Mouse (Mus musculus): ENCODE data around the gene Gng7. TPM values are rescaled to one million over a fixed set of nuclear protein-coding genes. Genes with fewer than 3 reads are reported as not detected.

Gene Gng7
- total RNA-seq, 2 experiments from 2014 or later, result 0.26 TPM; not detected in 1

- no peak for ATAC-seq (ENCODE audit: poor library complexity, severe bottlenecking)
These were observed 83.5 kb downstream of the Gng7 start for GRCm38 (mm10) chr10:80931153-80931671.

GRCm38 (mm10) chr10:80930361-80931152 is 84.2 kb downstream of the Gng7 start:
- no peak for ATAC-seq (ENCODE audit: poor library complexity, severe bottlenecking)

GRCm38 (mm10) chr10:80929299-80930226 is 85.2 kb downstream of the Gng7 start, which contains the start of gene Gadd45b:
TSS of gene Gadd45b (plus strand) at chr10:80930073.
- peak; percentile 81 for ATAC-seq (ENCODE audit: poor library complexity, severe bottlenecking)

- ATAC-seq (ENCODE audit: poor library complexity, severe bottlenecking), result peak; percentile 58
These were observed 86.0 kb downstream of the Gng7 start for GRCm38 (mm10) chr10:80928586-80929298.

DNA sequence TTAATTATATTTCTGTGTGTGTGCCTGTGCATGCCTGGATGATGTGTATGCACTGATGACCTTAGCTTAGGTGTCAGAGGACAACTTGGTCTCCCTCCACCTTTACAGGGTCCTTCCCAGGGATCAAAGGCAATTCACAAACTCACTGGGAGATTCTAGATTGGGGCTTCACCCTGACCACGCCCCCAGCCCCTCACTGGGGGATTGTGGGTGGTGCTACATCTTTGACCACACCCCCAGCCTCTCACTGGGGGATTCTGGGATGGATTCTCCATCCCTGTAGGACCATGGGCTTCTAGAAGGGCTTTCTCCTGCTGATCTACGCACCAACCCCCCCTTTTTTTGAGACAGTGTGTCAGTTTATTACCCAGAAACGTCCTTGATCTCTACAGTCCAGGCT is 89.3 kb downstream of the Gng7 start:
- no peak for ATAC-seq (ENCODE audit: poor library complexity, severe bottlenecking)

GRCm38 (mm10) chr10:80921923-80922322 is 92.8 kb downstream of the Gng7 start:
- peak; percentile 72 for ATAC-seq (ENCODE audit: poor library complexity, severe bottlenecking)

GRCm38 (mm10) chr10:80917779-80918434 is 96.8 kb downstream of the Gng7 start, which contains the start of gene Lmnb2:
TSS of gene Lmnb2 (minus strand) at chr10:80918245.
- ATAC-seq (ENCODE audit: poor library complexity, severe bottlenecking), result peak; percentile 64

- 0 out of 2 replicates have a peak, but pooled peaks have one; percentile 9 for ATAC-seq (ENCODE audit: poor library complexity, severe bottlenecking)
These were observed 97.4 kb downstream of the Gng7 start for GRCm38 (mm10) chr10:80917336-80917778.

- no peak for ATAC-seq (ENCODE audit: poor library complexity, severe bottlenecking)
These were observed 99.0 kb downstream of the Gng7 start for GRCm38 (mm10) chr10:80915736-80916135.

DNA sequence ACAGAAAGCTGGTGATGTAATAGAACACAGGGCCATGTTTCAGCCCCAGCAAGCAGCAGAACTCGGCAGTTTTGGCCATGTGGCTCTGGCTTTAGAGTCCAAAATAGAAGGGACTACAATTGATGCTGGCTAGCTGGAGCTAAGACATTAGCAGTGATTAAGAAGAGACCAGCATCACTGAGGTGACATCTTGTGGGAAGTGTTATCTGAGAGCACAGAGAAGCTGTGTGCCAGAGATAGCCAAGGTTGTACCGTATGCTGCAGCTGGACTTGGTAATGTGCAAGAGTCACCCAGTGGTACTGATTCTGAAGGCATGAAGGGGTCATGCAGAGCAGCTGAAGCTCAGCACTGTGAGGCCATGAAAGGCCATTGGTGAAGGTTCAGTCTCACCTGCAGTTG is 99.5 kb downstream of the Gng7 start:
- ATAC-seq (ENCODE audit: poor library complexity, severe bottlenecking), result no peak

DNA sequence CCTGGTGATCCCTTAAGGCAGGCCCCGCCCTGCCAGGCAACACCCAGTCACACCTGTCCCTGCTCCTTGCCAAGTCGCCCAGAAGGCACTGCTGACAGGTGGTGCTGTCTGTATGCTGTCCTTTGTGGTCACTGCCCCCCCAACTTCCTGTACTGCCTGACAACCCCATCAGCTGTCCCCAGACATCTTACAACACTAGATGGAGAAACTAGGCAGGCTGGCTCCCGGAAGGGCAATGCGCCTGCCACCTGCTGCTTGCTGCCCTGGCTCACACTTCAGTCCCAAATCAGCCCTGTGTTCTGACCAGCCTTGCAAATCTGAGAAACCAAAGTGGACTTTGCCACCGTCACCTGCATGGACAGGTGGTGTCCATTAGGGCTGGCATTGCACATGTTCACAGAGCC is 100.5 kb downstream of the Gng7 start:
- ATAC-seq (ENCODE audit: poor library complexity, severe bottlenecking), result peak; percentile 83

DNA sequence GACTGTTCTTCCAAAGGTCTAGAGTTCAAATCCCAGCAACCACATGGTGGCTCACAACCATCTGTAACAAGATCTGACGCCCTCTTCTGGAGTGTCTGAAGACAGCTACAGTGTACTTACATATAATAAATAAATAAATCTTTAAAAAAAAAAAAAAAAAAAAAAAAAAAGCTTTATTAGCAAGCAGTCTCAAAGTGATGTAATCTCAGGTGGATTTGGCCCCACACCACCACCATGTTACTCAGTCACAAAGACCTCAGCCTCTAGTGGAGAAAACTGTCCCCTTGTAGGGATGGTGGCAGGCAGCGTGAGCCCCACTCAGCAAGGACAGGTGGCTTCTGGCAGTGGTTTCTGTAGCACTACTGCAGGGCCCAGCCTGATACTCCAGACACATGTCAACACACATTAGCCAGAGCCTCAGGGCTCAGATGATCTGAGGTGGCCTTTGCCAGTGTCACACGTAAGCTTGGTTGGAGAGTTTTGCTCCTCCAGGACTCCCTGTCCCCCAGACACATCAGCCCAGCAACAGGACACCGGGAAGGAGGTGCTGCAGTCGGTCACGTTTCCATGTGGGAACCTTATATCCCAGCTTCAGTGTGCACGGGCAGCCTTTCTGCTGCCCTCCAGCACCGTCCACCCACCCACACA is 101.3 kb downstream of the Gng7 start:
- ATAC-seq (ENCODE audit: poor library complexity, severe bottlenecking), result no peak

DNA sequence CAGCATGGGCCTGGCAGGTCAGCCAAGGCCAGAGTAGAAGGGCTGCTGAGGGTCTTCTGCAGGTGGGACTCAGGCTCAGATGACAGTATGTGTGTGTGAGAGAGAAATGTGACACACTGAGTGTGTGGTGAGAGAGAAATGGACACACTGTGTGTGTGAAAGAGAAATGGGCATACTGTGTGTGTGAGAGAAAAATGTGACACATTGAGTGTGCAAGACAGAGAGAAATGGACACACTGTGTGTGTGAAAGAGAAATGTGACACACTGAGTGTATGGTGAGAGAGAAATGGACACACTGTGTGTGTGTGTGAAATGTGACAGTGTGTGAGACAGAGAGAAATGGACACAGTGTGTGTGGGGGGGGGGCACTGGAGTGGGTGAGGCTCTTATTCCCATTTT is 102.9 kb downstream of the Gng7 start:
- no peak for ATAC-seq (ENCODE audit: poor library complexity, severe bottlenecking)

DNA sequence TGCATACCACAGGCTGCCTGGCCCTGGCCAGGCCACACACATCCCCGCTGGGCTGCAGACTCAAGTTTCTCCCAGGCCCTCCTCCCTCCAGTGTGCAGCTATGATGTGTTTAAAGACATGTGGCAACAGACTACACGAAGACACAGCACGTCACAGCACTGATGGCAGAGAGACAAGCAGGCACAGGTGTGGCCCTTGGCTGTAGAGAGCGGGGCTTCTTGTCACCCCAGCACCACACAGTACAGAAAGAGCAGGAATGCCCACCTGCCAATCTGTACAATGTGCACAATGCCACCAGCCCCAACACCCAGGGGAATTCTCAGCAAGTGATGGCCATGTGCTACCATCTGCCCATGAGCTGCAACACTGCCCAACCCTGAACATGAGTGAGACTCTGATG is 103.4 kb downstream of the Gng7 start:
- ATAC-seq (ENCODE audit: poor library complexity, severe bottlenecking), result no peak

- ATAC-seq (ENCODE audit: poor library complexity, severe bottlenecking), result no peak
These were observed 105.2 kb downstream of the Gng7 start for GRCm38 (mm10) chr10:80909375-80910162.

DNA sequence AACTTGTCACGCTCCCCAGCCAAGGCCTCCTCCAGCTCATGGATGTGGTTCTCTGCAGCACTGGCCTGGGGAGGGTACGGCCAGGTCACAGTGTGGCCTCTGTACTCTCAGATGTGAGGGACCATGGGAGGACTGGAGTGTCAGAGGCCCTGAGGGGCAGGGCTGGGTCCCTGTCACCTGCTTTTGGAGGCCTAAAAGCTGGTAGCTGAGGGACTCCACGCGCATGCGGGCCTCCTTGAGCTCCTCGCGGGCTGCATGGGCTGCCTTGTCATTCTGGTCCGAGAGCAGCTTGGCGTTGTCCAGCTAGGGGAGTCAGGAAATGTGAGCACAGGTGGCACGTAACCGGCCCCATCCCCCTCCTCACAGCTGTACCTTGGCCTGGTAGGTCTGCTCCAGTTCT is 110.0 kb downstream of the Gng7 start:
- ATAC-seq (ENCODE audit: poor library complexity, severe bottlenecking), result no peak

DNA sequence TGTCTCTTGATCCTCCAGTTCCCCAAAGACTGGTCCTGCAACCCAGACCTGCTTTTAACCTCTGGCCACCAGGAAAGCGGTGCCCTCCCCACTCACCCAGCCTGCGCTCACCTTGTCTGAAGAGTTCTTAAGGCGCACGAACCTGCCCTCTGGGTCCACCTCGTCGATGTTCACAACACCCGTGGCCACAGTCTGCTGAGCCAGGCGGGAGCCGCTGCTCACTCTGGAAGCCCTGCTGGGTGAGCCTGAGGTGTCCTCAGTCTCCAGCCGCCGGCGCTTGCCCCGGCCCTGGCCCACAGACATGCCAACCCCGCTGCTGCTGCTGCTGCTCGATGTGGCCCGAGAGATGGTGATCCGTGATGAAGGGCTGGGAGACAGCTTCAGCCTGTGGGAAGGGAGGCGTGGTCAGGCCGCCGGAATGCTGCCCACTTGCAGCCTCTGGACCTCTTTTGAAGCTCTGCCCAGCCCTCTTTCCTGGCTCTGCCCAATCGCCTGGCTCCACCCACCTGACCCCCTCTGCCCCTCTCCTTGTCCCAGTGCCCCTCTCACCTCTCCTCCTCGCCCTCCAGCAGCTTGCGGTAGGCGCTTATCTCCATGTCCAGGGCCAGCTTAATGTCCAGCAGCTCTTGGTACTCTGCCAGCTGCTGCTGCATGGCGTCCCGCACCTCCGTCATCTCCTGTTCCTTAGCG is 110.6 kb downstream of the Gng7 start:
- ATAC-seq (ENCODE audit: poor library complexity, severe bottlenecking), result no peak

DNA sequence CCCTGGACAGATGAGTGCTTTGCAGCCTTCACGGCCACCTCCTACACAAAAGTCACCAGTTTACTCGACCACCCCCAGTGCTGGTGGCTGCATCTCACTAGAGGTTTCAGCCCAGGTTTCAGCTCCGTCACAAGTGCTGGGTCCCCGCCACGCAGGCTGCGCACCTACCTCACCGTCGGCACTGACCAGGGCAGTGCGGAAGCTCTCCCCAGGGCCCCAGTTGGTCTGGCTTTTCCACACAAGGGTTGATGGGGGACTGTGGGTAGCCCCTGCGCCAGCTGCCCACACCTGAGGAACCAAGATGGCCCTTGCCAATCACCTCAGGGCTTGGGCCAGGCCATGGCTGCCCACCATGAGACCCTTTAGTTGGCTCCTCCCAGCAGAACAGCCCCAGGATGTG is 111.5 kb downstream of the Gng7 start:
- ATAC-seq (ENCODE audit: poor library complexity, severe bottlenecking), result no peak
